Mouse (Mus musculus) ES-E14 (cell line): ENCODE results near the gene Zfp748.

Experiments
- CHD2 ChIP-seq: IDR thresholded peaks from 2 replicates; pipeline ENCODE4 v1.6.1; 2014; ENCODE audit warnings: mild to moderate bottlenecking, low read depth, low read length, inconsistent platforms
- MAFK ChIP-seq: IDR thresholded peaks from 2 replicates; pipeline ENCODE4 v1.6.1; 2014; ENCODE audit warnings: mild to moderate bottlenecking, low read depth, low read length, inconsistent platforms; ENCODE audit not compliant: insufficient read depth

DNA sequence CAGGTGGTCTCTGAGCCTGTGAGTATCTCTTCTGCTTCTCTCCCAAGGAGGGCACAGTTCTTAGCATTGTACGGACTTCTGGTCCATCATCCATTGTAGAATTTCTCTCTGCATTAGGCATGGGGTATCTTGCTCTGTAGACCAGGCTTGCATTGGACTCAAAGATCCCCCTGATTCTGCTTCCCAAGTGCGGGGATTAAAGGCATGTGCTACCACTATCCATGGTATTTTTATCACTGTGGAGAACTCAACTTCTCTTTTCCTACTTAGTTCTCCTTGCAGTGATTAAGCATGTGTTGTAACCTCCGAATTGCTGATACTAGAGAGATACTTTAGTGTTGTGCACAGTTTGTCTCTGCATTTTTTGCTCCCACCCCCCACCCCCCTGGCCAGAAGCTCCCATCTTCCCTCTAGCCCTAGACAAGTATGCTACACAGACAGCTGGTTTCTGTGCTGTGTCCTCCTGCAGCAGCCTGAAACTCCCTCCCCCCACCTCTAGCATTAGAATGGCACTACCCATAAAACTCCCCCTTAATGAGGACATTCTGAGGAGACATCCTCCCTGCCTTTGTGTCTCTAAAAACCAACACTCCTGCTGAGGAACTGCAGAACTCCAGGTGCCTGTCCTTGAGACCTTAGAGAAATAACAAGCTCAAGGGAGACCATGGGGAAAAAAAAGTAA is 26.4 kb downstream of the Zfp748 start:
- TF ChIP-seq MAFK = no peak
- TF ChIP-seq CHD2 = no peak
